20 mouse cellular contexts compared by ENCODE assay signal in the genomic region with DNA sequence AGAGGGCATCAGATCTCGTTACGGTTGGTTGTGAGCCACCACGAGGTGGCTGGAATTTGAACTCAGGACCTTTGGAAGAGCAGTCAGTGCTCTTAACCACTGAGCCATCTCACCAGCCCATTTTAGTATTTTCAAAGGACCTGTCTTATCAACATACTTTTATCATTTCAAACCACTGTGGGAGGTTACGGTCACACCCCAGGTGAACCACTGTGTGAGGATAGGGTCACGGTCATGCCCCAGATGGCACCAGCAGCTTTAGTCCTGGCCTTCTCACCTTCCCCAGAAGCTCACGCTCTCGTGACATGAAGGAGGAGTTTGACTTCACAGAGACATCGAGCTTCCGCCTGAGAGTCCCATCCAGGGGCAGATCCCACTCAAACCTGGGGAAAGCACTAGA.
"Had no signal": no experiment of that assay in that cellular context is flagged by ENCODE, and none has a peak within 500 bp of the region (broad histone marks: within the 10 kb centered on the region; RNA-seq: fewer than 3 reads in every experiment).

No protein-coding gene starts in this region.

- H3K27me3 ChIP-seq: limb, embryonic 15.5 days; megakaryocyte, embryonic 14.5 days; neural tube, embryonic 15.5 days; stomach, embryonic 15.5 days had no signal

- DNase-seq: kidney, adult 18-20 months; kidney, adult 9 months; left cerebral cortex, postnatal 4 days; lung, adult 2 months; lung, postnatal 14 days; midbrain, embryonic 14.5 days; right cerebral cortex, adult 18-20 months; right cerebral cortex, postnatal 14 days; spleen, adult 18-20 months; thymus, postnatal 25 days had no signal

- H3K27ac ChIP-seq: limb, embryonic 12.5 days; limb, embryonic 15.5 days; macrophage; neural tube, embryonic 12.5 days; neural tube, embryonic 15.5 days; stomach, embryonic 15.5 days had no signal

- ATAC-seq: inflammation-experienced regulatory T-cells, adult 6 months; intestine, embryonic 16.5 days had no signal

- H3K4me3 ChIP-seq: limb, embryonic 12.5 days; limb, embryonic 15.5 days; megakaryocyte, embryonic 14.5 days; neural tube, embryonic 12.5 days; neural tube, embryonic 15.5 days; stomach, embryonic 15.5 days had no signal

- H3K9ac ChIP-seq: limb, embryonic 12.5 days; limb, embryonic 15.5 days; neural tube, embryonic 12.5 days; neural tube, embryonic 15.5 days; stomach, embryonic 15.5 days had no signal

- H3K4me2 ChIP-seq: limb, embryonic 12.5 days; limb, embryonic 15.5 days; midbrain, embryonic 11.5 days; neural tube, embryonic 12.5 days; neural tube, embryonic 15.5 days; stomach, embryonic 15.5 days had no signal

- H3K4me1 ChIP-seq: limb, embryonic 15.5 days; neural tube, embryonic 12.5 days; neural tube, embryonic 15.5 days; stomach, embryonic 15.5 days had no signal

- H3K9me3 ChIP-seq: limb, embryonic 12.5 days; limb, embryonic 15.5 days; megakaryocyte, embryonic 14.5 days; neural tube, embryonic 12.5 days; neural tube, embryonic 15.5 days; stomach, embryonic 15.5 days had no signal
